Mouse (Mus musculus) neural tube, embryonic 10.5 days (tissue): ENCODE results near the gene Car6.

Experiments used
- DNase-seq: peaks from one replicate; pipeline ENCODE4 v3.0.0-alpha.2; 2017; ENCODE audit warnings: low spot score; ENCODE audit errors: extremely low spot score

Car6 gene

GRCm38 (mm10) chr4:150229747-150230390 is 28.7 kb upstream of the Car6 start:
- DNase-seq = peak; percentile 24

- no peak for DNase-seq
Observed at GRCm38 (mm10) chr4:150228581-150229348, 27.6 kb upstream of the Car6 start.

GRCm38 (mm10) chr4:150226818-150227688 is 25.9 kb upstream of the Car6 start:
- no peak for DNase-seq

GRCm38 (mm10) chr4:150225700-150226099 is 24.6 kb upstream of the Car6 start:
- DNase-seq = no peak

- DNase-seq = no peak
Observed at GRCm38 (mm10) chr4:150223830-150224229, 22.7 kb upstream of the Car6 start.

- no peak for DNase-seq
Observed at GRCm38 (mm10) chr4:150221017-150221640, 20.0 kb upstream of the Car6 start.

- DNase-seq = no peak
Observed at GRCm38 (mm10) chr4:150220584-150220983, 19.5 kb upstream of the Car6 start.

GRCm38 (mm10) chr4:150219501-150220292 is 18.6 kb upstream of the Car6 start:
- DNase-seq = peak; percentile 54

GRCm38 (mm10) chr4:150217935-150218334 is 16.8 kb upstream of the Car6 start:
- DNase-seq = no peak

- no peak for DNase-seq
Observed at GRCm38 (mm10) chr4:150217042-150217554, 16.0 kb upstream of the Car6 start.

- DNase-seq = no peak
Observed at GRCm38 (mm10) chr4:150216423-150216822, 15.3 kb upstream of the Car6 start.

- no peak for DNase-seq
Observed at GRCm38 (mm10) chr4:150213910-150214309, 12.8 kb upstream of the Car6 start.

- DNase-seq = peak; percentile 72
Observed at GRCm38 (mm10) chr4:150212553-150212971, 11.4 kb upstream of the Car6 start.

GRCm38 (mm10) chr4:150211930-150212552 is 10.9 kb upstream of the Car6 start:
- no peak for DNase-seq

GRCm38 (mm10) chr4:150210306-150210705 is 9.2 kb upstream of the Car6 start:
- no peak for DNase-seq

GRCm38 (mm10) chr4:150209751-150210150 is 8.6 kb upstream of the Car6 start:
- no peak for DNase-seq

- no peak for DNase-seq
Observed at GRCm38 (mm10) chr4:150204877-150205276, 3.7 kb upstream of the Car6 start.

GRCm38 (mm10) chr4:150202702-150203101 is 1.6 kb upstream of the Car6 start:
- no peak for DNase-seq

- no peak for DNase-seq
Observed at GRCm38 (mm10) chr4:150198268-150198667, 2.9 kb downstream of the Car6 start.

GRCm38 (mm10) chr4:150193915-150194314 is 7.2 kb downstream of the Car6 start:
- peak; percentile 64 for DNase-seq
